Mouse (Mus musculus): Measurements from ENCODE around the gene Gm29797. TPM values are rescaled to one million over a fixed set of nuclear protein-coding genes. Genes with fewer than 3 reads are reported as not detected.

Gene Gm29797
- polyA plus RNA-seq, 1 experiment from 2014 or later: 0.27 TPM

DNA sequence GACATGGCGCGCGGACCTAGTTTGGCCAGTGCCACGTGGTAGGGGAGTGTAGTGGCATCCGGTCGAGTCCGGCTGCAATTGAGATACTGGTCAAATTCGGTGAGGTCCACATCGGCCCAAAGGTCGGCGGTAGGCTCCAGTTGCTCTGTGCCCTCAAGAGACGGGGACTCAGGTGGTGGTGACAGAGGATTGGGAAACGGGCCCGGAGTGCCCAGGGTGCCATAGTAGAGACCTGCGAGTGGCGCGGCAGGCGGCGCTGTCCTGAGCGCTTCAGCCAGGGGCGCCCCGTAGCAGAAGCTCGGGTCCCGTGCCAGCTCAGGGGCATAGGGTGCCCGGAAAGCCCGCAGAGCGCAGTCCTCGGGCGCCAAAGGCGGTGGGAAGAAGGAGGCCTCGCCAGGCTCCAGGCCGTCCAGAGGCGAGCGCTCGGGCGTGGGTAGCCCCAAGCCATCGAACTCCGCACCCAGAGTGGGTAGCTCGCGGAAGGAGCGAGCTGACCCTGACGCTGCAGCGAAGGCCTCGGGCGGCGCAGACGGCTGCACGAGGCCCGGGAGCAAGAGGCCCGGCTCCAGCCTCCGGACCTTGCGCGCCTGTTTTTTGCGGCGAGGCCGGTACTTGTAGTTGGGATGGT is 13.6 kb downstream of the Gm29797 start:
- Histone ChIP-seq H3K9ac (peak overlapping the region; percentile 56), H3K4me3 (replicated peaks; ENCODE audit: low read length) (peak overlapping the region; percentile 38), H3K4me2 (replicated peaks) (peak overlapping the region; percentile 63), H3K27ac (no peak overlapping the region), H3K4me1 (replicated peaks; ENCODE audit: control insufficient read depth, insufficient read depth, low read length) (peaks cover 17% of the 10 kb centered on the region), H3K27me3 (ENCODE audit: control insufficient read depth, insufficient read depth, low read length) (peaks cover 54% of the 10 kb centered on the region), H3K36me3 (replicated peaks; ENCODE audit: control insufficient read depth, insufficient read depth) (no peaks in the 10 kb centered on the region), H3K9me3 (ENCODE audit: control insufficient read depth, low read length) (no peaks in the 10 kb centered on the region)
- WGBS: 3% methylated on average over 56 of the region's 56 CpGs
- peak; percentile 14; the same call in 1 of the 2 replicates for ATAC-seq (ENCODE audit: low FRiP score)
- no peak for DNase-seq (ENCODE audit: low spot score)

DNA sequence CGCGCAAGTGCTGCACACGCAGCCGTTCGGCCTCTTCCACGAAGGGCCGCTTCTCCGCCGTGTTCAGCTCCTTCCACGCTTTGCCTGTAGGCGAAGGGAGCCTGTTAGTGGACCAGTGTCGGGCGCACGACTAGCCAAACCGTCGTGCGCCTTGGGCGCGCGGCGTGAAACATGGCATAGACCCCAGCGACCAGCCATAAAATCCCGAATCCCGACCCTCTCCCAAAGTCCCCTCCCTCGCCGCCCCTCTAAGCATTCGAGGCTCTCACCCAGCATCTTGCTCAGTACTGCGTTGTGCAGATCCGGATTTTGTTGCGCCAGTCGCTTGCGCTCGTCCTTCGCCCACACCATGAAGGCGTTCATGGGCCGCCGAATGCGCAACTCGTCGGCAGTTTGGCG is 14.1 kb downstream of the Gm29797 start:
- Histone ChIP-seq H3K4me3 (replicated peaks; ENCODE audit: low read length) (peak overlapping the region; percentile 38), H3K36me3 (replicated peaks; ENCODE audit: control insufficient read depth, insufficient read depth) (no peaks in the 10 kb centered on the region), H3K9me3 (ENCODE audit: control insufficient read depth, low read length) (no peaks in the 10 kb centered on the region), H3K9ac (peak overlapping the region; percentile 56), H3K4me2 (replicated peaks) (peak overlapping the region; percentile 63), H3K4me1 (replicated peaks; ENCODE audit: control insufficient read depth, insufficient read depth, low read length) (peaks cover 22% of the 10 kb centered on the region), H3K27me3 (ENCODE audit: control insufficient read depth, insufficient read depth, low read length) (peaks cover 54% of the 10 kb centered on the region), H3K27ac (peak overlapping the region; percentile 47)
- WGBS: 2% methylated on average over 41 of the region's 41 CpGs
- ATAC-seq (ENCODE audit: low FRiP score) (no peak), DNase-seq (ENCODE audit: low spot score) (no peak)

DNA sequence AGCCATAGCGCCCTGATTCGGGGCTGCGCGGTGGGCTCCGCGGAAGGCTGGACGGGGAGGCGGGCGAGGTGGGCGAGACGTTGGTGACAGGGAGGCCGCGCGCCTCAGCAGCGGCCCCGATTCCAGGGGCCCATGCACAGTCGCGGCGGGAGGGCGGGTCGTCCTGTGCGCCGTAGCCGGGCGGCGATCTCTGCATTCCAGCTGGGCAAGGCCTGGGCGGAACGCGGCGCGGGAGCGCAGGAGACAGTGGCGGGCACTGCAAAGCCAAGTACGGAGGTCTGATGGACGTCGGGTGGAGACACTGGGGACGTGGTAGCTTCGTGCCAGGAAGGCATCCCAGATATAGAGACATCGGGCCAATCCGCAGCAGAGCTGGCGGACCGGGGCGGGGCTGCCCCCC is 14.5 kb downstream of the Gm29797 start, which contains the start of gene Sox18:
Gene Sox18, minus strand, starts transcription at position 315 of the 400 bp plus-strand sequence.
- WGBS: under 1% methylated on average over 41 of the region's 43 CpGs
- peak within 1 kb of the TSS; percentile 63 for H3K4me2 ChIP-seq (replicated peaks)
- no peaks in the 10 kb centered on the region for H3K9me3 ChIP-seq (ENCODE audit: control insufficient read depth, low read length)
- 0 out of 2 replicates have a peak, but pooled peaks have one; percentile 26 for ATAC-seq (ENCODE audit: low FRiP score)
- no peak for DNase-seq (ENCODE audit: low spot score)
- H3K27me3 ChIP-seq (ENCODE audit: control insufficient read depth, insufficient read depth, low read length): peaks cover 54% of the 10 kb centered on the region
- peak within 1 kb of the TSS; percentile 38 for H3K4me3 ChIP-seq (replicated peaks; ENCODE audit: low read length)
- peak within 1 kb of the TSS; percentile 56 for H3K9ac ChIP-seq
- peak within 1 kb of the TSS; percentile 47 for H3K27ac ChIP-seq
- H3K4me1 ChIP-seq (replicated peaks; ENCODE audit: control insufficient read depth, insufficient read depth, low read length): peaks cover 27% of the 10 kb centered on the region
- no peaks in the 10 kb centered on the region for H3K36me3 ChIP-seq (replicated peaks; ENCODE audit: control insufficient read depth, insufficient read depth)

DNA sequence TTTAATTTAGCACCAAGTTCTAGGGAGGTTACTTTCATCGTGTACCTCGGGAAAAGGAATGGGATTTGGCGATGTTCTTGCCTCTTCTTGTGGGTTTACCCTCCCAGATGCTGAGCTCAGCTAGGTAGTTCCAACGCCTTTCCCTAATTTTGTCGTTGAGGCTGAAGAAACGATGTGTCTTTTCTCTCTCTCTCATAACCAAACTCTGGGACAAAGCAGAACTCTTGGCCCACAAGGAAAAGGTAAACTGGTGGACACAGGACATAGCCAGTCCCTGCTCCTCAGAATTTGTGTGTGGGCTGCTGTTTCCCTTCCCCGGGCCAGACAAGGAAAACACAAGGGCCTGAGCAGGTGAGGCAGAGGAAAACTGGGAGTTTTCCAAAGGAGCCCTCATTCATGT is 15.2 kb downstream of the Gm29797 start:
- Histone ChIP-seq H3K27me3 (ENCODE audit: control insufficient read depth, insufficient read depth, low read length) (peaks cover 54% of the 10 kb centered on the region), H3K27ac (no peak overlapping the region)

DNA sequence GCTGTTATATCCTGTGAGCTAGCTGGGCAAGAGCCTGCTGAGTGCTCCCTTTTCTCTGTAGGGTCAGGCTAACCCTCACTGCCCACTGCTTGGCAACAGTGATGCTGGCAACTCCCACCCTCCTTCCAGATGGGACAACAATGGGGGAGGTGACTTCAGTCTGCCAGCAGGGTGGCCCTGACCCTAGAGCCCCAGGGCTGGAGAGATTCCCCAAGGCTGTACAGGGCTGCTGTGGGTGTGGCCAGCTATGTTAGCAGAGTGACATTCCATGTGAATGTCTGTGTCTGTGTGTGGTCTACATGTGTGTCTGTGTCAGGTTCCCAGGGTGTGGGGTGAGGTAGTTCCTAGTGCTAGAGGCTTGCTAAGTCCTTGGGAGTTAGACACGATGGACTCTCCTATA is 16.7 kb downstream of the Gm29797 start:
- DNase-seq (ENCODE audit: low spot score): no peak
- H3K4me3 ChIP-seq (replicated peaks; ENCODE audit: low read length): no peak overlapping the region
- ATAC-seq (ENCODE audit: low FRiP score): no peak
- no peaks in the 10 kb centered on the region for H3K9me3 ChIP-seq (ENCODE audit: control insufficient read depth, low read length)
- no peaks in the 10 kb centered on the region for H3K36me3 ChIP-seq (replicated peaks; ENCODE audit: control insufficient read depth, insufficient read depth)
- no peak overlapping the region for H3K27ac ChIP-seq
- H3K27me3 ChIP-seq (ENCODE audit: control insufficient read depth, insufficient read depth, low read length): peaks cover 47% of the 10 kb centered on the region
- no peak overlapping the region for H3K4me2 ChIP-seq (replicated peaks)
- peaks cover 28% of the 10 kb centered on the region for H3K4me1 ChIP-seq (replicated peaks; ENCODE audit: control insufficient read depth, insufficient read depth, low read length)
- H3K9ac ChIP-seq: no peak overlapping the region
- 42% methylated on average over 1 of the region's 1 CpGs for WGBS

More for the DNA sequence above, 15.2 kb downstream of the Gm29797 start:
- peak overlapping the region; percentile 38; the same call in 1 of the 2 replicates for H3K4me3 ChIP-seq (replicated peaks; ENCODE audit: low read length)
- H3K9ac ChIP-seq: no peak overlapping the region
- no peaks in the 10 kb centered on the region for H3K9me3 ChIP-seq (ENCODE audit: control insufficient read depth, low read length)
- peaks cover 28% of the 10 kb centered on the region for H3K4me1 ChIP-seq (replicated peaks; ENCODE audit: control insufficient read depth, insufficient read depth, low read length)
- ATAC-seq (ENCODE audit: low FRiP score) (no peak), DNase-seq (ENCODE audit: low spot score) (no peak)
- WGBS: 26% methylated on average over 7 of the region's 7 CpGs
- H3K36me3 ChIP-seq (replicated peaks; ENCODE audit: control insufficient read depth, insufficient read depth): no peaks in the 10 kb centered on the region
- H3K4me2 ChIP-seq (replicated peaks): peak overlapping the region; percentile 63

DNA sequence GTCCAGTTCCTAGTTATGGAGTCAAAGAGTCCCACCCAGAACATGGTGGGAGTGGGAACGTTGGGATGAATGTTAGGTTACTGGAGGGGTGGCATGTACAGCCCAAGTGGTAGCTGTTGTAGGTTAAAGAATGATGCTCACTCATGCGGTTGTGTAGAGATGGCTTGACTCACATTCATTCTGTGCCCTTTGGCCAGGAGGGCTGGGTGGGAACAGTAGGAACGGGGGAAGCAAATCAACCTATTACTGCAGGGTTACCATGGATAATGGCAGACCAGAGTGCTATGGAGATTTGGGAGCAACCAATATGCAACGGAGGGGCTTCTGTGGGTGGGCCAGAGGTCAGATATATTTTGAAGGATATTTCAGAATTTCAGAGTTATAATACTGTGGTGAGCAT is 18.1 kb downstream of the Gm29797 start:
- ATAC-seq (ENCODE audit: low FRiP score) (no peak), DNase-seq (ENCODE audit: low spot score) (no peak)
- Histone ChIP-seq H3K4me2 (replicated peaks) (no peak overlapping the region), H3K27ac (peak overlapping the region; percentile 22; the same call in 1 of the 2 replicates), H3K4me3 (replicated peaks; ENCODE audit: low read length) (no peak overlapping the region), H3K27me3 (ENCODE audit: control insufficient read depth, insufficient read depth, low read length) (peaks cover 33% of the 10 kb centered on the region), H3K36me3 (replicated peaks; ENCODE audit: control insufficient read depth, insufficient read depth) (no peaks in the 10 kb centered on the region), H3K9me3 (ENCODE audit: control insufficient read depth, low read length) (no peaks in the 10 kb centered on the region), H3K4me1 (replicated peaks; ENCODE audit: control insufficient read depth, insufficient read depth, low read length) (peaks cover 28% of the 10 kb centered on the region), H3K9ac (no peak overlapping the region)
- WGBS: 76% methylated on average over 4 of the region's 4 CpGs

DNA sequence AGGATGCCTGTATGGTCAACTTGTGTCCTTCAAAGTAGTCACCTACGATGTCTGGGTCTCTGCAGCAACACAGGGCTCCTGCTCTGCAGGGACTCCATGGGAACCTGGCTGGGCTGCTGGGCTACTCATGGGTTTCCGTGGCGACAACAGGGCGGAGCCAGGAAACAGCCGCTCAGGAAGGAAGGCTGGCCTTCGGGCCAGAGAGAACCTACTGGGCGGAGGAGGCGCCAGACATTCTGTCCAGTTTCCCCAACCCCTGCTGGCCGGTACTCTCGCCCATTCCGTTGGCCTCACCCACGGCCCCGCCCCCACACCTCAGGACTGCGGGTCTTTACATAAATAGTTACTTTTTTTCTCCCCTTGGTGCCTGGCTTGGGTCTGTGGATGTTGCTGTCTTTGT is 18.6 kb downstream of the Gm29797 start:
- Histone ChIP-seq H3K36me3 (replicated peaks; ENCODE audit: control insufficient read depth, insufficient read depth) (no peaks in the 10 kb centered on the region), H3K4me1 (replicated peaks; ENCODE audit: control insufficient read depth, insufficient read depth, low read length) (peaks cover 23% of the 10 kb centered on the region), H3K27me3 (ENCODE audit: control insufficient read depth, insufficient read depth, low read length) (peaks cover 27% of the 10 kb centered on the region), H3K4me2 (replicated peaks) (peak overlapping the region; percentile 44), H3K4me3 (replicated peaks; ENCODE audit: low read length) (no peak overlapping the region), H3K9ac (peak overlapping the region; percentile 5; the same call in 1 of the 2 replicates), H3K9me3 (ENCODE audit: control insufficient read depth, low read length) (no peaks in the 10 kb centered on the region), H3K27ac (peak overlapping the region; percentile 59)
- WGBS: 3% methylated on average over 14 of the region's 14 CpGs
- ATAC-seq (ENCODE audit: low FRiP score) (no peak), DNase-seq (ENCODE audit: low spot score) (peak; percentile 46)

DNA sequence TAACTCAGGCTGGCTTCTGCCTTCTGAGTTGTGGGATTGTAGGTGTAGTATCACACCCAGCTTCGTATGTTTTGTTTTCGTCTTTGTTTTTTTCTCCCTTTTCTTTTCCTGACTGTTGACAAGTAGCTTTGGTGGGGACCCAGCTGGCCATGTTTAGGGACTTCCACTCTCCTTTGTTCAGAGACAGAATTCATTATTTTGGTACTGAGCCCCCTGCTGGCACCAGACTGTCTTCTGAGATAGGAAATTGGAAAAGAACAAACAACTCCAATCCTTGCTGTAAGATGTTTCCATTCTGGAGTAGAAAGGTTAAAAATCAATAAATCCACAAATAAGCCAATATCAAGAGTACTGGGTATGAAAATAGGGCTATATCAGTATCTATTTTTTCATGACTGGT is 19.6 kb downstream of the Gm29797 start:
- 29% methylated on average over 2 of the region's 2 CpGs for WGBS
- H3K9me3 ChIP-seq (ENCODE audit: control insufficient read depth, low read length): no peaks in the 10 kb centered on the region
- peak; percentile 39 for DNase-seq (ENCODE audit: low spot score)
- no peaks in the 10 kb centered on the region for H3K36me3 ChIP-seq (replicated peaks; ENCODE audit: control insufficient read depth, insufficient read depth)
- H3K4me2 ChIP-seq (replicated peaks): no peak overlapping the region
- H3K27me3 ChIP-seq (ENCODE audit: control insufficient read depth, insufficient read depth, low read length): peaks cover 18% of the 10 kb centered on the region
- no peak for ATAC-seq (ENCODE audit: low FRiP score)
- peak overlapping the region; percentile 59 for H3K27ac ChIP-seq
- H3K9ac ChIP-seq: peak overlapping the region; percentile 24; the same call in 1 of the 2 replicates
- H3K4me3 ChIP-seq (replicated peaks; ENCODE audit: low read length): no peak overlapping the region
- peaks cover 22% of the 10 kb centered on the region for H3K4me1 ChIP-seq (replicated peaks; ENCODE audit: control insufficient read depth, insufficient read depth, low read length)

DNA sequence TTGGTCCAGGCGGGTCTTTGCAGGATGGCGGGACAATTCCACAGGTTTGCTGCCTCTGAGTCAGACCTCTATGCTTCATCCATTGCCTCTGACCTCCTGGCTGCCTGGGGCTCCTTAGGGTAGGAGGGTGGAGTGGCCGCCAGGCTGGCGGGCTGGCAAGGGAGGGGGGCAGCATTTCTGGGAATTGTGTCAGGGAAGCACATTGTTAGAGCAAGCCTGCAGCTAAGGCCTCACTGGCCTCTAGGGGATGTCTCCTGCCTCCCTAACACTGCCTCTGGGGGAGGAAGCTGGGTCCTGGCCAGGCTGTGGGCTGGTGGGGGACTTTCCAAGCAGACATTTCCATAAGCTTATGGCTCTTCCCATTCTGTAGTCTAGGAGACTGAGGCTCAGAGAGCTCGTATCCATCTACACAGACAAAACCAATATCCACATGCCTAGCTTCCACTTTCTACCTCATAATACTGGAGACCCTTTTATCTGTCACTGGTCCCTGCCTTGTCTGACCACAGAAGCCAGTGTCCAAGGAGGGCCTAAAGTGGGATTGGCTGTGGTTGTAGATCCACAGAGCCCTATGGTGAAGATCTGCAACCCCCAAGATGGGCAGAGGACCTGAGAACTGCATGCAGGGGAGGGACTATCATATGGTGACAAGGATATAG is 20.4 kb downstream of the Gm29797 start:
- WGBS: 56% methylated on average over 5 of the region's 5 CpGs
- DNase-seq (ENCODE audit: low spot score) (no peak), ATAC-seq (ENCODE audit: low FRiP score) (no peak)
- Histone ChIP-seq H3K4me3 (replicated peaks; ENCODE audit: low read length) (no peak overlapping the region), H3K9ac (no peak overlapping the region), H3K36me3 (replicated peaks; ENCODE audit: control insufficient read depth, insufficient read depth) (no peaks in the 10 kb centered on the region), H3K4me2 (replicated peaks) (no peak overlapping the region), H3K4me1 (replicated peaks; ENCODE audit: control insufficient read depth, insufficient read depth, low read length) (peaks cover 27% of the 10 kb centered on the region), H3K27ac (no peak overlapping the region), H3K27me3 (ENCODE audit: control insufficient read depth, insufficient read depth, low read length) (peaks cover 10% of the 10 kb centered on the region), H3K9me3 (ENCODE audit: control insufficient read depth, low read length) (no peaks in the 10 kb centered on the region)

Measured in hindbrain, embryonic 14.5 days (tissue).